Mouse (Mus musculus) C2C12 (cell line): ENCODE data around the gene Primpol. TPM values are rescaled to one million over a fixed set of nuclear protein-coding genes. Genes with fewer than 3 reads are reported as not detected.

Experiments used
- H3K27me3 ChIP-seq: one replicate; pipeline ENCODE4 v1.6.1; 2011; ENCODE audit not compliant: control insufficient read depth, insufficient read depth, insufficient read length
- H3K36me3 ChIP-seq: one replicate; pipeline ENCODE4 v1.6.1; 2011; ENCODE audit not compliant: control insufficient read depth, insufficient read depth
- H3K4me3 ChIP-seq: one replicate; pipeline ENCODE4 v1.5.1; 2011; ENCODE audit warnings: mild to moderate bottlenecking, control low read depth; ENCODE audit not compliant: poor library complexity, insufficient read depth, severe bottlenecking
- H3K79me2 ChIP-seq: one replicate; pipeline ENCODE4 v1.6.1; 2011; ENCODE audit not compliant: control insufficient read depth, insufficient read depth
- H3K79me3 ChIP-seq: one replicate; pipeline ENCODE4 v1.6.1; 2011; ENCODE audit warnings: low read depth, control low read depth
- H3ac ChIP-seq: one replicate; pipeline ENCODE3; 2011; ENCODE audit warnings: low read depth; ENCODE audit not compliant: control insufficient read depth, insufficient read length
- CEBPB ChIP-seq: IDR thresholded peaks from one replicate; pipeline ENCODE4 v1.6.1; 2011; ENCODE audit warnings: low read depth, mild to moderate bottlenecking, control low read depth, moderate library complexity
- CTCF ChIP-seq: IDR thresholded peaks from one replicate; pipeline ENCODE4 v1.5.1; 2011; ENCODE audit not compliant: control insufficient read depth, insufficient read depth, insufficient read length
- FOSL1 ChIP-seq: IDR thresholded peaks from one replicate; pipeline ENCODE4 v1.8.0; 2011; ENCODE audit warnings: mild to moderate bottlenecking, low read length; ENCODE audit not compliant: poor library complexity, insufficient read depth, severe bottlenecking
- MAX ChIP-seq: IDR thresholded peaks from one replicate; pipeline ENCODE4 v1.6.1; 2011; ENCODE audit warnings: mild to moderate bottlenecking, control low read depth
- MYOD1 ChIP-seq: IDR thresholded peaks from one replicate; pipeline ENCODE4 v1.6.1; 2011; ENCODE audit warnings: low read depth; ENCODE audit not compliant: control insufficient read depth, insufficient read length
- MYOG ChIP-seq: IDR thresholded peaks from one replicate; pipeline ENCODE4 v1.6.1; 2011; ENCODE audit not compliant: control insufficient read depth, insufficient read length; ENCODE audit errors: extremely low read depth
- USF1 ChIP-seq: IDR thresholded peaks from one replicate; pipeline ENCODE4 v1.6.1; 2011; ENCODE audit warnings: low read depth, mild to moderate bottlenecking, control low read depth, moderate library complexity
- polyA plus RNA-seq: library from polyadenylated mRNA; unstranded; fragments of >200 nt; fragmentation: generic; extraction: Trizol; gene quantifications from one replicate; pipeline ENCODE4 v1.2.1, GENCODE M21; 2012; ENCODE audit warnings: missing spikeins

The Primpol gene
- polyA plus RNA-seq, 1 experiment = 0.90 TPM

DNA sequence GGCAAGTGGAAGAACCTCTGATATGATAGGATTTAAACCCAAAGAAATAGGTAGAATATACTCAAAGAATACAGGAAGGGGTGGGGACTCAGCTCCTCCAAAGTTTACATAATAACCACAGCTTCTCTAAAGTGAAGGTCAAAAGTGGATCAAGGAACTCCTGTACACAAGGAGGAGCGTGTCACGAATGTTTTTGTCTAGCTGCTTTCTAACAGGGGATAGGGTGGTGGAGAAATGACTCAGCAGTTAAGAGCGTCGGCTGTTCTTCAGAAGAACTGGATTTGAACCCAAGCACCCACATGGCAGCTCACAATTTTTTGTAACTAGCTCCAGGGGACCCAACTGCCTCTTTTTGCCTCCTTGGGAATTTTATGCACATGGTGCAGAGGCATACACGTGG, 22.8 kb upstream of the Primpol start:
- no peak overlapping the region for H3K4me3 ChIP-seq
- TF ChIP-seq MAX = peak; percentile 38
- no peak for TF ChIP-seq CTCF
- no peak for TF ChIP-seq MYOD1
- TF ChIP-seq CEBPB = no peak
- no peak for TF ChIP-seq MYOG
- TF ChIP-seq USF1 = no peak
- TF ChIP-seq FOSL1 = no peak
- H3K27me3 ChIP-seq = no peaks in the 10 kb centered on the region
- no peaks in the 10 kb centered on the region for H3K79me2 ChIP-seq
- no peaks in the 10 kb centered on the region for H3K79me3 ChIP-seq
- no peak overlapping the region for H3ac ChIP-seq
- H3K36me3 ChIP-seq = peaks cover 39% of the 10 kb centered on the region

GRCm38 (mm10) chr8:46639010-46639571, 22.1 kb upstream of the Primpol start:
- Histone ChIP-seq H3K4me3 (no peak overlapping the region), H3ac (no peak overlapping the region), H3K79me3 (no peaks in the 10 kb centered on the region), H3K79me2 (no peaks in the 10 kb centered on the region), H3K36me3 (peaks cover 47% of the 10 kb centered on the region), H3K27me3 (no peaks in the 10 kb centered on the region)
- TF ChIP-seq MYOG (no peak), MYOD1 (no peak), MAX (peak; percentile 95), CTCF (no peak), CEBPB (no peak), USF1 (no peak), FOSL1 (no peak)

- H3ac ChIP-seq = no peak overlapping the region
- peaks cover 35% of the 10 kb centered on the region for H3K79me3 ChIP-seq
- H3K79me2 ChIP-seq = peaks cover 51% of the 10 kb centered on the region
- peaks cover 70% of the 10 kb centered on the region for H3K36me3 ChIP-seq
- H3K27me3 ChIP-seq = no peaks in the 10 kb centered on the region
- no peak overlapping the region for H3K4me3 ChIP-seq
- TF ChIP-seq CEBPB (no peak), MYOG (no peak), MAX (no peak), MYOD1 (no peak), CTCF (no peak), FOSL1 (no peak), USF1 (no peak)
Observed at GRCm38 (mm10) chr8:46630932-46631331, 13.9 kb upstream of the Primpol start.

- no peak overlapping the region for H3ac ChIP-seq
- H3K36me3 ChIP-seq = peaks cover 65% of the 10 kb centered on the region
Observed at GRCm38 (mm10) chr8:46630422-46630821, 13.4 kb upstream of the Primpol start.

GRCm38 (mm10) chr8:46628645-46629044, 11.6 kb upstream of the Primpol start:
- no peak for TF ChIP-seq MYOG
- no peak for TF ChIP-seq CTCF
- no peak for TF ChIP-seq CEBPB
- no peak for TF ChIP-seq FOSL1
- no peak for TF ChIP-seq MYOD1
- no peak for TF ChIP-seq USF1
- no peak for TF ChIP-seq MAX
- Histone ChIP-seq H3K27me3 (no peaks in the 10 kb centered on the region), H3K4me3 (no peak overlapping the region), H3ac (no peak overlapping the region), H3K79me3 (peaks cover 53% of the 10 kb centered on the region), H3K36me3 (peaks cover 47% of the 10 kb centered on the region), H3K79me2 (peaks cover 74% of the 10 kb centered on the region)

More at GRCm38 (mm10) chr8:46630422-46630821, 13.4 kb upstream of the Primpol start:
- no peak overlapping the region for H3K4me3 ChIP-seq
- TF ChIP-seq MAX (no peak), FOSL1 (no peak), CTCF (no peak), USF1 (no peak), MYOD1 (no peak), MYOG (no peak), CEBPB (no peak)
- H3K79me2 ChIP-seq = peaks cover 56% of the 10 kb centered on the region
- no peaks in the 10 kb centered on the region for H3K27me3 ChIP-seq
- peaks cover 39% of the 10 kb centered on the region for H3K79me3 ChIP-seq

- Histone ChIP-seq H3ac (no peak overlapping the region), H3K4me3 (no peak overlapping the region), H3K79me2 (peaks cover 81% of the 10 kb centered on the region), H3K36me3 (peaks cover 40% of the 10 kb centered on the region), H3K79me3 (peaks cover 55% of the 10 kb centered on the region), H3K27me3 (no peaks in the 10 kb centered on the region)
- TF ChIP-seq MYOG (no peak), USF1 (no peak), MYOD1 (no peak), CTCF (no peak), FOSL1 (no peak), MAX (no peak), CEBPB (no peak)
Observed at GRCm38 (mm10) chr8:46627881-46628280, 10.9 kb upstream of the Primpol start.
